In genomic region chr14:68966758-68967157, GRCm38 (mm10) we compare ENCODE assay signal across 8 mouse cellular contexts.
DNase-seq lines count a peak whose midpoint lies in the region; ATAC-seq and TF ChIP-seq lines count a peak whose summit lies in the region.

No protein-coding gene starts in this region.

- TF ChIP-seq POLR2A in cortical plate, adult 2 months (IDR thresholded peaks at IDR 0.05; ENCODE audit: extremely low read depth, insufficient read depth, low read length) = no peak

- ATAC-seq in megakaryocyte, adult 5-6 weeks (ENCODE audit: poor library complexity, severe bottlenecking) = peak; percentile 60; the same call in 1 of the 2 replicates

- intact Hi-C loops in heart, postnatal 25 days (cut with DNase I) = loop anchor here (2.0 kb wide), 1 partner anchor 232 kb away; no protein-coding TSS in a partner anchor

- no peak overlapping the region for H3K4me3 ChIP-seq in cortical plate, adult 2 months (ENCODE audit: insufficient read depth, low read length)

- H3K4me1 ChIP-seq in cortical plate, adult 2 months (ENCODE audit: control insufficient read depth, insufficient read depth, low read length) = no peaks in the 10 kb centered on the region

- TF ChIP-seq CTCF in cortical plate, adult 2 months (IDR thresholded peaks at IDR 0.05; ENCODE audit: extremely low read depth, insufficient read depth, low read length) = peak; percentile 66

- H3K27ac ChIP-seq in cortical plate, adult 2 months (ENCODE audit: insufficient read depth, low read length) = no peak overlapping the region

- peak; percentile 48 to 83 for DNase-seq in heart, adult 18-20 months
- no peak for DNase-seq in heart, postnatal 25 days (ENCODE audit: low spot score)
- DNase-seq in A20 (ENCODE audit: low read depth, low spot score) = peak; percentile 86
- peak; percentile 59 to 91 for DNase-seq in adrenal gland, adult (ENCODE audit: inconsistent age in 2 of 2, low spot score in 1 of 2)
- peak; percentile 19 to 61 for DNase-seq in kidney, adult 8-10 months
- peak; percentile 76 for DNase-seq in testis, postnatal 10 days (ENCODE audit: low spot score)
